Mouse (Mus musculus): ENCODE results near the gene Foxo3. TPM values are rescaled to one million over a fixed set of nuclear protein-coding genes. Genes with fewer than 3 reads are reported as not detected.

The Foxo3 gene
- total RNA-seq, 4 experiments from 2014 or later = 69.4 to 88.2 (median 76.9) TPM

- DNase-seq (ENCODE audit: low spot score in 2 of 2) = no peak
These were observed 87.5 kb downstream of the Foxo3 start for GRCm38 (mm10) chr10:42189037-42189436.

DNA sequence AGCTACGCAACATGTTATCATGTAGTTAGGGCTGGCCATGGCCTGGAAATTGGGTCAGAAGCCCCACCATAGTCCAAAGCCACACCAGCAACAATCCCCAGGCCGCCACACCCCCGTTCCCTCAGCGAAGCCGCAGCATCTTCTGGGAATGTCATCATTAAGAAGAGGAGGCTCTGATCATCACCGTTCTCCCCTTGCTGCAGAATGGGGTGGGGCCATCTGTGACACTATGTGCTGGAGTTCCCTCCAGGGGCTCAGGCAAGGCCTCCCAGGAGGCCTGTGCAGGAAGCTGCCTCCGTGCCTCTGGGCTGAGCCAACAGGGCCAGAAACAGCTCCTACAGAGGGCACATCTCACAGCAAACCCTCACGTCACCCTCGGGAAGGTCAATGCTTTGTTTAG is 88.5 kb downstream of the Foxo3 start:
- DNase-seq (ENCODE audit: low spot score in 2 of 2) = no peak

GRCm38 (mm10) chr10:42186941-42187401 is 89.6 kb downstream of the Foxo3 start:
- DNase-seq (ENCODE audit: low spot score in 2 of 2) = no peak

DNA sequence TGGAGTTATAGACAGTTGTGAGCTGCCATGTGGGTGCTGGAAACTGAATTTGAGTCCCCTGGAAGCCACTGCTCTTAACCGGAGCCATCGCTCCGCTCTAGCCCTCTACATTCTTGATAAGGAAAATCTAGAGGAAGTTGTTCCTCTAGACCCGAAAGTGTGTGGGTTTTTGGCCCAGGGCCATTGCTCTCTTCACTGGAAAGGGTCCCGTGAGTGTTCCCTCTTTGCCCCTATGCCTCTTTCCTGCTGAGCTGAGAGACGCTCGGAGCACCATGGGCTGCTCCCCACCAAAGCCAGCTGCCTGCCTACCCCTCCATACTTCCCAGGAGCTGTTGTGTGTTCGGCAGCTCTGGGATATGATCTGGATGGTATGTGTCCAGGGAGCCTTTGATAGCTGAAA is 96.2 kb downstream of the Foxo3 start:
- no peak for DNase-seq (ENCODE audit: low spot score in 2 of 2)

GRCm38 (mm10) chr10:42178751-42179150 is 97.8 kb downstream of the Foxo3 start:
- no peak for DNase-seq (ENCODE audit: low spot score in 2 of 2)

- DNase-seq (ENCODE audit: low spot score in 2 of 2) = no peak
These were observed 98.5 kb downstream of the Foxo3 start for GRCm38 (mm10) chr10:42177771-42178674.

GRCm38 (mm10) chr10:42174283-42174682 is 102.3 kb downstream of the Foxo3 start:
- DNase-seq (ENCODE audit: low spot score in 2 of 2) = no peak

DNA sequence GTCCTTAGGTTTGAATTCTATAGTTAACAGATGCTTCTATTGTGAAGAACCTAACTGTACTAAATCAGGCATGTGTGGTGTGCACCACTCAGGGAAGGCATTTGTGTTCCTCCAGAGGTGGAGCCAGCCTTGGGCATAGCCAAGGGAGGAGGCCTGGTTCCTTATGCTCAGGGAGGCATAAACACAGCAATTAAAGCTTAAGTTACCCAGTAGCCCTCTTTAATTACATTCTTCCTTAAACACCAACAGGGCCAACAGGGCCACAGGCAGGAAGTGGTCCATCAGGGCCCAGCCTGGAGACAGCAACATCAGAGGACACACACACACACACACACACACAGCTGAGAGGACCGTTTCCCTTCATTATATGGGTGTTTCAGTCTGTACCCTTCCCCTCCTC is 102.7 kb downstream of the Foxo3 start:
- no peak for DNase-seq (ENCODE audit: low spot score in 2 of 2)

GRCm38 (mm10) chr10:42170889-42171347 is 105.6 kb downstream of the Foxo3 start:
- DNase-seq (ENCODE audit: low spot score in 2 of 2) = no peak

GRCm38 (mm10) chr10:42170201-42170600 is 106.4 kb downstream of the Foxo3 start:
- no peak for DNase-seq (ENCODE audit: low spot score in 2 of 2)

DNA sequence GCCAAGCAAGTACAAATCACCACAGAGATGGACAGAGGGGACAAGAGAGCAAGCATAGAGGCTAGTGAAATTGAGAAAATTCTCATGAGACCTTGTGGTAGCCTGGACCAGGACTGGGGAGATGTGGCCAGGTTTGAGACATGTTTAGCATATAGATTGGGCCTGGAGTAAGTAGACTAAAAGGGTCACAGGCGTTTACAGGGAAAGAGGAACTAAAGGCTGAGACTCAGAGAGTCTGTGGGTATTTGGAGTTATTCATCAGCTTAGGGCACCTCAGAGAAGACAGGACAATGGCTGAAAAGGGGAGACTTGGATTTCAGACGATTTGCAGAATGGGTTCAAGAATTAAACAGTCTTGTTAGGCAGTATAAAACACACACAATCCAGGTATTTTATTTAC is 121.8 kb downstream of the Foxo3 start:
- DNase-seq (ENCODE audit: low spot score in 2 of 2) = no peak

DNA sequence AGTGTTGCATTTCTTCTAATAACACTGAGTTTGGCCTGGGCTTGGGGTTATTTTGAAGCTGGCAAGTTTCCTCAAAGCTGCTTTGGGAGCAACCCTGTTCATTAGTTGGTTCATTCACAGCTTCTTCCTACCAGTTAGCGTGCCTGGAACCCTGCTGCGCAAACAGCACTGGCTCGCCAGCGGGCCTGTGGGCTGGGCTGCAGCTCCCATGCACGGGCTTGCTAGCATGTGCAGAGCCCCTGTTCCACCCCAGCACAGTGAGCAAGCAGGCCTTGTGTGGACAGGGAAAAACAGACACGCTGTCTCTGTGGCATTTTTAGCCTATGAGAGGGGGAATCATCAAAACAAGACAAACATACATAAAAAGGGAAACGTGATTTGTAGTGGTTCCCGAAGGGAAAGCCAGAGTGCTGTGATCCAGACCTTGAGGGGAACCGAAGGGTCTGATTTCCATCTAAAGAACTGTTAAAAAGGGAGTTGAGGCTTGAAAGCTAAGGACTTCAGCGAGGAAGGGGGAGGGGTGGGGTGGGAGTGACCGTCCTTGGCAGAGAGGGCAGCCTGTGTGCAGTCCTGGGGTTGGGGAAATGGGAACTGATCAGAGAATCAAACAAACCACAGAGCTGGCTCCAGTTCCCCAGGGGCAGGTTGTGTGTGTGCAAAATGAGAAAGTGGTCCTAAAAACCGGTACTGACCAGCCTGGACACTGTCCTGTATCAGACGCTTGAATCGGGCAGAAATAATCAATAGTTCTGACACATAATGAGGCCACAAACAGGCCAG is 123.9 kb downstream of the Foxo3 start:
- DNase-seq (ENCODE audit: low spot score in 2 of 2) = peak; percentile 9 to 20

DNA sequence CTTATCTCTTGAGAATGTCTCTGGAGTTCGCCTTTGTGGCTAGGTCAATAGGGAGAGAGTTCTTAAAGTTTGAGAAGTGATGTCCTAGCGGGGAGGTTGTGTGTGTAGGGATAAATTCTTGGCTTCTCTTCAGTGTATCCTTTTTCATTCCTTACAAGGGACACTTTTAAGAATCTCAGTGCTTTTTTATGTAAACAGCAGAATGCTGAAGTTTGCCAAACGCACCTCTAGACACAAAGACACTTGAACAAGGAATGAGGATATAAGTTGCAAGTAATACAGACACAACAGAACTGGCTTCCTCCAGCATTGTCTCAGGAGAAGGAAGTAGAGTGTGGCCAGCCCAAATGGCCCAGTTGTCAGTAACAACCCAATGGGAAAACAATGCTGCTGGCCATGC is 126.8 kb downstream of the Foxo3 start:
- DNase-seq (ENCODE audit: low spot score in 2 of 2) = no peak

DNA sequence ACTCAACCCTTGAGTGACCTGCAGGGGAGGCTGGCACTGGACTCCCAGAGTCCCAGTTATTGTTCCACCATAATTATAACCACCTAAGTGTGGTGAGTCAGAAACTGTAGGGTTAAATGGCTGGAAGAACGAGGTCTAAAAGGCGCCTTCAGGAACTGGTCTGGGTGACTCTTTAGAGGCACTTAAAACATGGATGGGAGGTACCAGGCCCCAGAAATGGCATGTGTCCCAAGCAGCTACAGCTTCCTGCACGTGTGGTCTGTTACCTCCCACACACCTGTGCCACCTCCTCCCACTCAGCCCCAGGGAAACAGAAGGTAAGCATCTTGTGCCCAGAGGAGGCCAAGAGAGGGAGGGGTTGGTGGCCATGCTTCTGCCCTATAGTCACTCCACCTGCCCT is 128.2 kb downstream of the Foxo3 start:
- DNase-seq (ENCODE audit: low spot score in 2 of 2) = no peak

DNA sequence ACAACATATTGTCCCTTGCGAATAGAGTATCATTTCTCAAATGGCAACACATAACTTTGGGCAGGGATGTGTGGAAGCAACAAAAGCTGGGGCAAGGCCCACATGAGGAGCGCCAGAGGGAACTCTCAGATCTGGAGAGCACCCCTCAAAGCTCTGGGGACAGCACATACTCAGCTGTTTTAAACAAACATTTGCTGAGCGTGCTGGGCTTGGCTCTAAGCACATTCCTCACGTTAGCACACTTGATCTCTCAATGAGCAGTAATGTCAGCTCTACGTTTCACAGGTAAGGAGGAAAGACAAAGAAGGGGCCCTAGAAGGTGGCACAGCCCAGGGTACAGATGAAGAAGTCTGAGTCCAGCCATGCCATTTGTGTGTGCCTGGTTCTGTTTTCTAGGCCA is 131.3 kb downstream of the Foxo3 start:
- no peak for DNase-seq (ENCODE audit: low spot score in 2 of 2)

DNA sequence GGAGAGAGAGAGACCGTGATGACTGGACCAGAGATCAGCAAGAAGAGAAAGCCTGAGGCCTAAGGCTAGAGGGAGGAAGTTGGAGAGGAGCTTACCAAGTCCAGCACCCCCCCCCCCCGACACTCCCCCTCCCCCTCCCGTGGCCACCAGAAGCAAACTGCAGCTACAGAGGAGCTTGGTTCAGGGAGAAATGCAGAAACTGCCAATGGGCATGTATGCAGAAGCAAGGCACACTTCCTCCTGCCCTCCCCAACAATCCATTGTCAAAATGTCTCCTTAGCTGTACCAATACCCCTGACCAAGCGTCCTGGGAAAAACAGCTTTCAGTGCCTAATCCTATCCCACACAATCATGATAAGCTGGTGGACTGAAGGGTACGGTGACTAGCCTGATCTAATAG is 131.8 kb downstream of the Foxo3 start:
- no peak for DNase-seq (ENCODE audit: low spot score in 2 of 2)

- no peak for DNase-seq (ENCODE audit: low spot score in 2 of 2)
These were observed 132.4 kb downstream of the Foxo3 start for GRCm38 (mm10) chr10:42144176-42144575.

- DNase-seq (ENCODE audit: low spot score in 2 of 2) = no peak
These were observed 133.8 kb downstream of the Foxo3 start for GRCm38 (mm10) chr10:42142791-42143190.

GRCm38 (mm10) chr10:42142081-42142480 is 134.5 kb downstream of the Foxo3 start:
- no peak for DNase-seq (ENCODE audit: low spot score in 2 of 2)

- DNase-seq (ENCODE audit: low spot score in 2 of 2) = no peak
These were observed 136.8 kb downstream of the Foxo3 start for GRCm38 (mm10) chr10:42139749-42140148.

GRCm38 (mm10) chr10:42134759-42135702 is 141.5 kb downstream of the Foxo3 start:
- no peak for DNase-seq (ENCODE audit: low spot score in 2 of 2)
